Mouse (Mus musculus) midbrain, postnatal 0 days (tissue): ENCODE data around the gene Patz1. TPM values are rescaled to one million over a fixed set of nuclear protein-coding genes. Genes with fewer than 3 reads are reported as not detected.
A peak's percentile ranks its signal among the peaks of the same experiment; 100 is the strongest.

Experiments
- ATAC-seq: fragments of 200-750 bp; cut with Nextera tagmentation; 2 replicates; pipeline ENCODE4 v1.8.0; 2017; ENCODE audit warnings: moderate number of reproducible peaks, mild to moderate bottlenecking, moderate TSS enrichment, moderate library complexity; ENCODE audit not compliant: low FRiP score
- DNase-seq: peaks from one replicate; pipeline ENCODE4 v3.0.0-alpha.2; 2015; ENCODE audit warnings: low spot score
- H3K27ac ChIP-seq: fragments of 300-500 bp; sonication (generic); 2 replicates; pipeline ENCODE4 v1.5.1; 2014; ENCODE audit warnings: low read depth, mild to moderate bottlenecking, low read length, mixed read lengths
- H3K27me3 ChIP-seq: fragments of 300-500 bp; sonication (generic); 2 replicates; pipeline ENCODE4 v1.6.1; 2014; ENCODE audit warnings: low read length, control low read depth, mixed read lengths; ENCODE audit not compliant: insufficient read depth
- H3K36me3 ChIP-seq: fragments of 300-500 bp; sonication (generic); 2 replicates; pipeline ENCODE4 v1.6.1; 2014; ENCODE audit warnings: low read length, control low read depth, mixed read lengths; ENCODE audit not compliant: insufficient read depth
- H3K4me1 ChIP-seq: fragments of 300-500 bp; sonication (generic); 2 replicates; pipeline ENCODE4 v1.6.1; 2014; ENCODE audit warnings: mild to moderate bottlenecking, control low read depth, antibody characterized with exemption, low read length, mixed read lengths; ENCODE audit not compliant: insufficient read depth
- H3K4me2 ChIP-seq: fragments of 300-500 bp; sonication (generic); 2 replicates; pipeline ENCODE4 v1.6.1; 2014; ENCODE audit warnings: low read depth, mild to moderate bottlenecking, low read length, mixed read lengths; ENCODE audit not compliant: poor library complexity, severe bottlenecking
- H3K4me3 ChIP-seq: fragments of 300-500 bp; sonication (generic); 2 replicates; pipeline ENCODE4 v1.5.1; 2014; ENCODE audit warnings: low read depth, mild to moderate bottlenecking, low read length, moderate library complexity
- H3K9ac ChIP-seq: fragments of 300-500 bp; sonication (generic); replicated peaks from 2 replicates; pipeline ENCODE4 v1.6.1; 2014; ENCODE audit warnings: mild to moderate bottlenecking, low read length, moderate library complexity, mixed read lengths; ENCODE audit not compliant: poor library complexity, severe bottlenecking
- H3K9me3 ChIP-seq: fragments of 300-500 bp; sonication (generic); 2 replicates; pipeline ENCODE4 v1.6.1; 2016; ENCODE audit warnings: low read length, control low read depth
- CTCF ChIP-seq: IDR thresholded peaks from 2 replicates; pipeline ENCODE4 v1.5.1; 2016; ENCODE audit warnings: antibody characterized with exemption, mild to moderate bottlenecking
- WGBS: fragments of 180-500 bp; shearing (Covaris S2); extraction: QIAGEN DNeasy Blood & Tissue Kit; methylation state at CpG from one replicate; pipeline ENCODE4 v1.1.7; 2014; 5-methylcytosine and 5-hydroxymethylcytosine counted together
- polyA plus RNA-seq: library from polyadenylated mRNA; unstranded; fragments of >200 nt; fragmentation: Nextera tagmentation; extraction: Ambion mirVana; gene quantifications from 2 replicates; pipeline ENCODE4 v1.2.1, GENCODE M21; 2015
- total RNA-seq: library from RNA; depleted of rRNA; stranded (reverse); fragments of >200 nt; gene quantifications from 2 replicates; pipeline ENCODE4 v1.2.3, GENCODE M21; 2014

The Patz1 gene
- total and polyA plus RNA-seq, 2 experiments from 2014 or later: 39.3 to 79.3 TPM

DNA sequence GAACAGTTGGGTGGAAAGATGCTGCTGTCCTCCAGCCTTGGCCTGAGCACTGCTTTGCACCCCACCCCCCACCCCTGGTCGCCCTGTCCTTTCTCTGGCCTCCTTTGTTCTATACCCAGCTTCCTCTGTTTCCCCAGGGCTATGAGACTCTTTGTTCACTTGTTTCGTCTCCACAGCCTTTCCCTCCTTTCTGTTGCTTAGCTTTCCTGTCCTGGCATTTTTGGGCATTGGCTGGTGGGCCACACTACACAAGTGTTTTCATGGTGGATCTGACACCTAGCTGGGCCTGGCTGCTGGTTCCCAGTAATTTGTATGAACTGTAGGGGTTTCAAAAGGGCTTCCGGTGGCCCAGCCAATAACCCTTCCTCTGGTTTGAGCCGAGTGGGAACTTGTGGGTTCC, 4.7 kb downstream of the Patz1 start:
- Histone ChIP-seq H3K9me3 (no peaks in the 10 kb centered on the region), H3K36me3 (peaks cover 43% of the 10 kb centered on the region), H3K27ac (no peak overlapping the region; the same call in 1 of the 2 replicates), H3K27me3 (no peaks in the 10 kb centered on the region), H3K4me2 (peak overlapping the region; percentile 100), H3K4me1 (peaks cover 11% of the 10 kb centered on the region; the same call in 1 of the 2 replicates), H3K9ac (peak overlapping the region; percentile 84), H3K4me3 (peak overlapping the region; percentile 79; the same call in 1 of the 2 replicates)
- DNase-seq (no peak), ATAC-seq (no peak)
- 10% methylated on average over 4 of the region's 4 CpGs for WGBS
- no peak for TF ChIP-seq CTCF

DNA sequence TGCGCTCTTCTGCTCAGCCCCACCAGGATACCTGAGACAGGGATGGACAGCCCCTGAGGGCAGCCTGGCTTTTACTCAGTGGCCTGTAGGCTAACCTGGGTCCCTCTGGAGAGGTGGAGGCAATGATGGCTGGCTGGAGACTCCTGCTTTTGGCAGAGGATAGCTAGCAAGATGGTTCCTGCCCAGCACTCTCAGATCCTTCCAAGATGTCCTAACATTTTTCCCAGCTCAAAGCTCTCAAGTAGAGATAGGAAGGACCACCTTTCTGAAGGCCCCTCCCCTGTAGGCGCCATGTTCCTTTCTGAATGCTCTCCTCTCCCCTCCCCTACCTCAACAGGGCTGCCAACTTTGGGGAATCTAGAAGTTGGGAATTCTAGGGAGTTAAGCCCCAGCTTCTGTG, 6.0 kb downstream of the Patz1 start:
- ATAC-seq (no peak), DNase-seq (no peak)
- H3K27me3 ChIP-seq: no peaks in the 10 kb centered on the region
- H3K36me3 ChIP-seq: peaks cover 55% of the 10 kb centered on the region
- H3K9me3 ChIP-seq: no peaks in the 10 kb centered on the region
- no peak overlapping the region for H3K4me3 ChIP-seq
- no peak for TF ChIP-seq CTCF
- no peak overlapping the region for H3K27ac ChIP-seq
- WGBS: 86% methylated on average over 2 of the region's 2 CpGs
- H3K4me2 ChIP-seq: no peak overlapping the region
- H3K9ac ChIP-seq: 0 out of 2 replicates have a peak overlapping the region, but pooled peaks have one; percentile 14
- peaks cover 11% of the 10 kb centered on the region; the same call in 1 of the 2 replicates for H3K4me1 ChIP-seq

DNA sequence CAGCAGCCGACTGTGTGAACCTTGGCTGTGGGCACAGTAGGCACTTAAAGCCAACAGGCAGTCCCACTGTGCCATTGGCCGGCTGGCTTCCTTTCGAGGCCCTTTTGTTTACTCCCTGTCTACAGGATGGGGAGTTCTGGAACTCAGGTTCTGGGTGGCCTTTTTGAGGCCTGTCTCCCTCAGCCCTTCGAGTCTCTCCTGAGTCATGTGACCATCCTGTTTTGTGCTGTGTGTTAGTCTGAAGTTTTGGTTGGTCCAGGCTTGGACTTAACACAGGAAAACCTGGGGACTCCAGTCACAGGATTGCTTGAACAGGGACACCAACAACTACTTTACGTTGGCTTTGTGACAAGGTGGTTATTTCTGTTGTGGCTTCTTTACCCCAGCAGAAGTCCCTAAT, 7.4 kb downstream of the Patz1 start:
- TF ChIP-seq CTCF: no peak
- H3K9me3 ChIP-seq: no peaks in the 10 kb centered on the region
- H3K4me2 ChIP-seq: no peak overlapping the region
- no peak overlapping the region for H3K27ac ChIP-seq
- no peak overlapping the region for H3K9ac ChIP-seq
- ATAC-seq (no peak), DNase-seq (no peak)
- no peaks in the 10 kb centered on the region for H3K27me3 ChIP-seq
- peaks cover 68% of the 10 kb centered on the region for H3K36me3 ChIP-seq
- H3K4me3 ChIP-seq: no peak overlapping the region
- H3K4me1 ChIP-seq: peaks cover 11% of the 10 kb centered on the region; the same call in 1 of the 2 replicates
- 61% methylated on average over 5 of the region's 5 CpGs for WGBS

DNA sequence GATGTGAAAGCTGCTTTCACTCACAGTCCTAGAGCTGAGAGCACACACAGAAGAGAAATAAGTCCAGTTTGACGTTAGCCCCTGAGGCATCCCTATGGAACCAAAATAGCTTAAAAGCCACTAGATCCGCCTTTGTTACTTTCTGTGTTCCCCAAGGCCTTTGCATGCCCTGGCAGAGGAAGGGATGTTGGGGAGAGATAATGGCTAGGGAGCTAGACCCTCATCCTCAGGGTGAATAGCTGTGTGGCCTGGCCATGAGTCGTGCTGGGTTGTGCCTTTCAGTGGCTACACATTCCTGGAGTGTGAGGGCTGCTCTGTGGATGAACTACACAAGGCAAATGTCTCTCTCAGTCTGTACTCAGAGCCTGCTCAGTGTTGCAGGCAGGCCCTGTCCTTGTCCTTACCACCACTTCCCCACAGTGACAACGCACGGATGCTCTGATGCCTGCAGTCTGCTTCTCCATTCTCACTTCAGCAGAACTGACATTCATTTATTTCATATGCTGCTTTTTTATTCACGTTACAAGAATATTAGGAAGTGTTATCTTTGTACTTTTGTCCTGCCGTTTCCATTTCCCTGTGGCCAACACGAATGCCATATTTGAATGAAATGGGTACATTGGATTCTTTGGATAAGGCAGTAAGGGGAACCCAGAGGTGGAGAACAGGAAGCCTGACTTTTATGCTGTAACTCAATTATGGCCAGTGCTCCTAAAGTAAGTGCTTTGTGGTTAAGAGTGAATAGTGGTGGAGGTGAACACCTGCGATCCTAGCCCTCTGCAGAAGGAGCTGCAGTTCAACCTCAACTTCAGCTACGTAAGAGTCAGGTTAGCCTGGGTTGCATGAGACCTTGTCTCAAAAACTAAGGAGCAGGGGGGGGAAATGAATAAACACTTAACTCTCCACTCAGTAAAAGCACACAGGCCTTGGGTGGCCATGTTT, 9.5 kb downstream of the Patz1 start:
- Histone ChIP-seq H3K9me3 (no peaks in the 10 kb centered on the region), H3K9ac (no peak overlapping the region), H3K4me2 (no peak overlapping the region), H3K27me3 (no peaks in the 10 kb centered on the region), H3K27ac (no peak overlapping the region), H3K4me1 (peaks cover 6% of the 10 kb centered on the region; the same call in 1 of the 2 replicates), H3K36me3 (peaks cover 81% of the 10 kb centered on the region), H3K4me3 (no peak overlapping the region)
- no peak for TF ChIP-seq CTCF
- 84% methylated on average over 10 of the region's 10 CpGs for WGBS
- ATAC-seq (no peak), DNase-seq (no peak)

DNA sequence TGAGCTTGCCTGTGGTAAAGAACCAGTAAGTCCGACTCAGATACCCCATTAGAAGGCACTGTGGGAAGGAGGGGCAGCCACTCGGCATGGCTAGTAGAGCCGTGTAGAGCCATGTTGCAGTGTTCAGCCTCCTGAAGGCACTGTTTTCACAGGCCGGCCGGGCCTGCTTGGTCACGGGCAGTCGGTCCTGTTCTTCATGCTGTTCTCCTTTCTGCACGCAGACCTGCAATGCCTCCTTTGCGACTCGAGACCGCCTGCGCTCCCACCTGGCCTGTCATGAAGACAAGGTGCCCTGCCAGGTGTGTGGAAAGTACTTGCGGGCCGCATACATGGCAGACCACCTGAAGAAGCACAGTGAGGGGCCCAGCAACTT, 10.1 kb downstream of the Patz1 start:
- H3K4me2 ChIP-seq: no peak overlapping the region
- H3K9ac ChIP-seq: no peak overlapping the region
- H3K9me3 ChIP-seq: no peaks in the 10 kb centered on the region
- no peak for TF ChIP-seq CTCF
- H3K27ac ChIP-seq: no peak overlapping the region
- no peak overlapping the region for H3K4me3 ChIP-seq
- H3K4me1 ChIP-seq: no peaks in the 10 kb centered on the region; the same call in 1 of the 2 replicates
- no peak for DNase-seq
- WGBS: 88% methylated on average over 14 of the region's 14 CpGs
- no peaks in the 10 kb centered on the region for H3K27me3 ChIP-seq
- ATAC-seq: no peak
- H3K36me3 ChIP-seq: peaks cover 78% of the 10 kb centered on the region

DNA sequence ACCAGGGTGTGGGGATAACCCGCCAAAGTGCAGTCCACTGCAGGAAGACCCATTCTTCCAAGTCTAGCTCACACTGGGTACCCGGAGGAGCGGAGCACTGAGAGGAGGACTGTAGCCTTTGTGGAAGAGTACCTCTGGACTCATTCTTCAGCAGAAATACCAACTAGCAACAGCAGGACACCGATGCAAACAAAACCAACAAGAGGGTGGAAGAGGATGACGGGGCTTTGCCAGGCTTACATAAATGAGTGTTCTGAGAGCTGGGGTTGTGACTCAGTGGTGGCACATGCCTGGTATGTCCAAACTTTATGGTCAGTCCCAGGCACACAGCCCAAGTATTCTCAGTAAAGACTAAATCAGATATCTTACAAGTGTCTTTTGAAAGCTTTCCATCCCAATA, 12.4 kb downstream of the Patz1 start:
- Histone ChIP-seq H3K9ac (no peak overlapping the region), H3K36me3 (peaks cover 71% of the 10 kb centered on the region), H3K4me3 (no peak overlapping the region), H3K27ac (no peak overlapping the region), H3K27me3 (no peaks in the 10 kb centered on the region), H3K4me2 (no peak overlapping the region), H3K4me1 (no peaks in the 10 kb centered on the region), H3K9me3 (no peaks in the 10 kb centered on the region)
- DNase-seq: no peak
- TF ChIP-seq CTCF: no peak
- 93% methylated on average over 5 of the region's 5 CpGs for WGBS
- ATAC-seq: no peak
